Mouse (Mus musculus): Measurements from ENCODE around the gene Ruvbl2. TPM values are rescaled to one million over a fixed set of nuclear protein-coding genes. Genes with fewer than 3 reads are reported as not detected.
A peak's percentile ranks its signal among the peaks of the same experiment; 100 is the strongest.
"Not testable (repeated sequence)": the region's sequence is repeated elsewhere in the genome, so short reads cannot be mapped to it uniquely, and the experiment has no call there.

Gene Ruvbl2
- total RNA-seq, 2 experiments from 2014 or later = 33.0 to 39.9 TPM

- DNase-seq = no peak
Observed at GRCm38 (mm10) chr7:45396787-45397186, 41.1 kb downstream of the Ruvbl2 start.

GRCm38 (mm10) chr7:45396337-45396775 lies 41.5 kb downstream of the Ruvbl2 start:
- DNase-seq = not testable (repeated sequence)

GRCm38 (mm10) chr7:45395578-45396336 lies 42.1 kb downstream of the Ruvbl2 start, which contains the start of gene Snrnp70:
Gene Snrnp70 (minus strand): TSS chr7:45395742.
- DNase-seq = peak; percentile 100

- no peak for DNase-seq
Observed at GRCm38 (mm10) chr7:45395129-45395541, 42.8 kb downstream of the Ruvbl2 start.

- DNase-seq = no peak
Observed at GRCm38 (mm10) chr7:45386077-45386476, 51.8 kb downstream of the Ruvbl2 start.

- DNase-seq = no peak
Observed at GRCm38 (mm10) chr7:45376057-45376456, 61.8 kb downstream of the Ruvbl2 start.

- DNase-seq = no peak
Observed at GRCm38 (mm10) chr7:45374620-45375019, 63.3 kb downstream of the Ruvbl2 start.

GRCm38 (mm10) chr7:45372371-45372770 lies 65.5 kb downstream of the Ruvbl2 start:
- no peak for DNase-seq

Small RNA genes lying within 50 kb of the gene (microRNA-seq; reads per million reads assigned to microRNA genes)
- gene Gm22133 = 0 reads per million in 2 experiments

Other genes with a start within 250 kb of the Ruvbl2 start
- 1 to 10 TPM; 2.0 to 3.3 TPM for gene Ccdc155, start 233.2 kb downstream of the Ruvbl2 start, total RNA-seq (2021)
- 1 to 10 TPM; 1.4 to 2.3 TPM for gene Dkkl1, start 225.9 kb downstream of the Ruvbl2 start, total RNA-seq (2021)
- 1 to 10 TPM; 2.6 to 7.8 TPM for gene Tead2, start 222.3 kb downstream of the Ruvbl2 start, total RNA-seq (2021)
- 1 to 10 TPM; 1.9 to 4.8 TPM for gene Cd37, start 199.0 kb downstream of the Ruvbl2 start, total RNA-seq (2021)
- 1 to 10 TPM; 2.0 to 2.8 TPM for gene Slc6a16, start 197.0 kb downstream of the Ruvbl2 start, total RNA-seq (2021)
- not detected for gene Slc6a21, start 160.6 kb downstream of the Ruvbl2 start, total RNA-seq (2021)
- 10 to 100 TPM; 12.9 to 14.8 TPM for gene Trpm4, start 104.3 kb downstream of the Ruvbl2 start, total RNA-seq (2021)
- under 1 TPM; 0.20 to 0.46 TPM for gene Hrc, start 102.8 kb downstream of the Ruvbl2 start, total RNA-seq (2021)
- 100 to 1,000 TPM; 126 to 128 TPM for gene Ppfia3, start 71.1 kb downstream of the Ruvbl2 start, total RNA-seq (2021)
- gene Lin7b, start 67.5 kb downstream of the Ruvbl2 start, total RNA-seq (2021) = 100 to 1,000 TPM; 133 to 154 TPM
- gene Snrnp70, start 42.4 kb downstream of the Ruvbl2 start, total RNA-seq (2021) = 100 to 1,000 TPM; 379 to 450 TPM
- not detected for gene Kcna7, start 32.4 kb downstream of the Ruvbl2 start, total RNA-seq (2021)
- gene Ntf5, start 24.4 kb downstream of the Ruvbl2 start, total RNA-seq (2021) = under 1 TPM; 0.17 to 0.18 TPM
- gene Lhb, start 17.3 kb downstream of the Ruvbl2 start, total RNA-seq (2021) = not detected
- 10 to 100 TPM; 14.5 to 18.6 TPM for gene Gys1, start 3.3 kb downstream of the Ruvbl2 start, total RNA-seq (2021)
- 100 to 1,000 TPM; 187 to 197 TPM for gene Ftl1, start 21.8 kb upstream of the Ruvbl2 start, total RNA-seq (2021)
- 10 to 100 TPM; 73.5 to 80.8 TPM for gene Bax, start 28.8 kb upstream of the Ruvbl2 start, total RNA-seq (2021)
- gene Tulp2, start 43.8 kb upstream of the Ruvbl2 start, total RNA-seq (2021) = not detected
- gene Gm45808, start 48.7 kb upstream of the Ruvbl2 start, total RNA-seq (2021) = 1 to 10 TPM in 1 of 2 experiments, not detected in 1; 2.5 TPM
- gene Dhdh, start 50.7 kb upstream of the Ruvbl2 start, total RNA-seq (2021) = 1 to 10 TPM; 3.1 to 3.9 TPM
- gene Nucb1, start 72.3 kb upstream of the Ruvbl2 start, total RNA-seq (2021) = 10 to 100 TPM; 94.0 to 98.0 TPM
- 10 to 100 TPM; 17.4 to 20.0 TPM for gene Ppp1r15a, start 88.2 kb upstream of the Ruvbl2 start, total RNA-seq (2021)
- gene Plekha4, start 88.2 kb upstream of the Ruvbl2 start, total RNA-seq (2021) = under 1 TPM; 0.77 to 0.86 TPM
- under 1 TPM in 1 of 2 experiments, not detected in 1; 0.28 TPM for gene Hsd17b14, start 116.8 kb upstream of the Ruvbl2 start, total RNA-seq (2021)
- 10 to 100 TPM; 23.5 to 29.9 TPM for gene Bcat2, start 132.1 kb upstream of the Ruvbl2 start, total RNA-seq (2021)
- gene Fgf21, start 177.4 kb upstream of the Ruvbl2 start, total RNA-seq (2021) = not detected
- gene Fut1, start 179.2 kb upstream of the Ruvbl2 start, total RNA-seq (2021) = not detected
- gene Izumo1, start 183.7 kb upstream of the Ruvbl2 start, total RNA-seq (2021) = not detected
- 1 to 10 TPM; 6.1 to 6.6 TPM for gene Rasip1, start 189.4 kb upstream of the Ruvbl2 start, total RNA-seq (2021)
- gene Mamstr, start 201.9 kb upstream of the Ruvbl2 start, total RNA-seq (2021) = 1 to 10 TPM; 2.3 to 2.8 TPM
- under 1 TPM in 1 of 2 experiments, not detected in 1; 0.18 TPM for gene Fut2, start 228.3 kb upstream of the Ruvbl2 start, total RNA-seq (2021)
- 1 to 10 TPM; 5.5 to 6.0 TPM for gene Ntn5, start 245.9 kb upstream of the Ruvbl2 start, total RNA-seq (2021)

Data from layer of hippocampus, postnatal 36 days (tissue).